Mouse (Mus musculus) retina, postnatal 1 day (tissue): Measurements from ENCODE around the gene Cdk1.
"Not testable (repeated sequence)": the region's sequence is repeated elsewhere in the genome, so short reads cannot be mapped to it uniquely, and the experiment has no call there.

ENCODE experiments used
- DNase-seq: peaks from one replicate; pipeline ENCODE4 v3.0.0-alpha.2; 2012

Cdk1 gene

DNA sequence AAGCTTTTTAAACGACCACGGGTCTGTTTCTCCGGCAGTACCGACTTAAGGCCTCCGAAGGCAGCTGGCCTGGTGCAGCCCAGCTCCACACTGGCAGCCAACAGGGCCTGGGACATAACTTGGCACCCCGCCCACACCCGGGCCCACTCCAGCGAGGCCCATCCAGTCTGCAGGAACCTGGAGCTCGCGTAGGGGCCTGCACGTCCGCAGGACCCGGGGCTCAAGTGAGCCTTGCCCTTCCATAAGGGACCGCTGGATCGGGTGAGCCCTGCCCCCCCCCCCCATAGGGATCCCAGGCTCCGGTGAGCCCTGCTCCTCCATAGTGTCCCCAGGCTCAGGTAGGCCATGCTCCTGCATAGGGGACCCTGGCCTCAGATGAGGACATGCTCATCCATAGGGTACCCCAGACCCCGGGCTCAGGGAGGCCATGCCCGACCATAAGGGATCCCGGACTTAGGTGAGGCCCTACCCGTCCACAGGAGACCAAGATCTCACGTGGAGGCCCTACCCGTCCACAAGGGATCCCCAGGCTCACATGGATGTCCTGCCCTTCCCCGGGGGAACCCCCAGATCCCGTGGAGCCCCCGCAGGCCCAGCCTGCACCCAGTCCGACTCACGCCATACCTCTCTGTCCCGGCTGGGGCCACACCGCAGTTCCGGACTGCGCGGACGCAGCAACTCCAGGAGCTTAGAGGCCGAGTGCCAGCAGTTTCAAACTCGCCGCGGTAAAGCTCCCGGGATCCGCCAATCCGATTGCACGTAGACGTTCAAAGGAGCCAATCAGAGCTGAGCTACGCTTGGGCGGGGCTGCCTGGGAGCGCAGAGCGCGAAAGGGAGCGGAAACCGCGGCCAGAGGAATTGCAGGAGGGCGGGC, at the start of gene Cdk1:
Cdk1 (minus strand) TSS at position 727 of the 874 bp plus-strand sequence.
- peak; percentile 99 for DNase-seq

DNA sequence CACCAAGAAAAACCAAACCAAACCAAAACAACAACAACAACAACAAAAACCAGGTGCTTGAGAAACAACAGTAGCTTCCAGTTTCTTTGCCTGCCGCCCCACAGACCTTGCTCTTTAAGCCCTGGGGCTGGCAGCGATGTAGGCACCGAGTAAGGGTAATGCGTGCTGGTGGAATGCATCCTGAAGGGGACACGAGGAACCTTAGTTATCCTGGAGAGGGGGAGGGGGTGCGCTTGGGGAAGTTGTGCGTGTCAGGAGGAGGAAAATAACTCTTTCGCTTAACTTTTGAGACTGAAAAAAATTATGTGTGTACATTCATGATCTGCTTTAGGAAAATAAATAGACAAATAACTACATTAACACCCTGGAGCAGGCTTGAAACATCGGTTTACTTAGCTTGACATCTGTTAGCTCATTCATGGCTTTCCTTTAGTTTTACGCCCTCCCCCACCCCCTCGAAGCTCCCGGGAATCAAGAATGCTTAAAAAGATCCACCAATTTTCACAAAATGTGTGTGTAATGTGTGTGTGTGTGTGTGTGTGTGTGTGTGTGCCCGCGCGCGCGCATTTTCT, 47.2 kb upstream of the Cdk1 start:
- DNase-seq: peak; percentile 64

DNA sequence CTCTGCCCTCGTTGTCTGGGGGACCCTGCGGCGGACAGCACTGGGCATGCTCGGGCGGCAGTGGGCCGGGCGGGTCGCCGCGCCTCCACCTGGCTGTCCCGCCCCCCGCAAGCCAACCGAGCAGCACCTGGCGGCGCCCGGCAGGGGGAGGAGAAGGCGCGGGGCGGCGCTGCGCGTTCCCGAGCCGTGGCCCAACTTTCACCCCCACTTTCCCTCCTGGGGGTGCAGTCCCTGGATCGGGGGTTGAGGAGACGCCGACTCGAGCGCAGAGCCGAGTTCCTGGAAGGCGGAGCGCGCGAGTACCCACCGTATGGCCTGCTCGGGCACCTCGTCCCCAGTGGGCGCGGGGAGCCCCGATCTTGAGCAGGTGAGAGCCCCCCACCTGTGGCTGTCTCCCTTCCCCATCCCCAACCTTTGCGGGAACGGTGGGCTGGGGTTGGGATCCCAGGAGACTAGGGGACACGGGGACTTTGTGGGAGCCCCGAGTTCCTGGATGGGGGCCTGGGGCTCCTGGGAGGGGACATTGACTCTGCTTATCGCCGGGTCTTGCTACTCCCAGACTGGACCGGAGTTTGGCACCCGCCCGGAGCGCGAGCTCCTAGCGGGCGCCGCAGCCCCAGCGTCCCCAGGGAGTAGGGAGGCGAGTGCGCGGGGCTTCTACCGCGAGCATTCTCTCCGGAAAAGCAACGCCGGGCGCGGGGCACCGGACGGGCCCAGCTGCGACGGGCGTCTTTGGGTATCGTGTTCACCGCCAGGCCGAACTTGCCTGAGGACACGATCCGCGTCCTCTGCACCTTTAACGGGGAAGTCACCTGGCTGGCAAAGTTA, 46.2 kb upstream of the Cdk1 start, which contains the start of gene Ank3:
Ank3 (plus strand) TSS at position 11 of the 828 bp plus-strand sequence.
- DNase-seq: peak; percentile 80

DNA sequence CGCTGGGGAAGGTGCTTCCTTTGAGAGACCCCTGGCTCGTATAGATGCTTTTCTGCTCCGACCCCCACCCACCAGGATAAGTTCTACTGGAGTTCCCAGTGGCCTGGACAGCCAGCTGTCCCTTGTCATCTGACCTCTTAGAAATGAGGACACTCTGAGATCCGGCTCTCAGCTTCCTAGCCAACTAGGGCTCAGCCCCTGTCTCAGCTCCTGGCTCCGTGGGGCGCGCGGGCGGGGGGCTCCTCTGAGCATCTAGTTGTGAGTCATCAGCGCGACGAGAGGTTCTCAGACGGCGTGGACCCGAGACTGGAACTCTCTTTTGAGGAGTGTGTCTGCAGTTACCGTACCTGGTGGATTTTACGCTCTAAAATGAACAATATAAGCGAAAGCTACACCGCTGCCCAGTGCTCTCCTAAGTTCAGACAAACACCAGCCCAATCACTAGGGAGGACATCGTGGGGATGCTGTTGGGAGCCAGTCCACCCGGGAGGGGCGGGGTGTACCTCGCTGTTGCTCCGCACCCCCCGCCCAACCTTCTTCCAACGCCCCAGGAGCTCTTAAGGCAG, 45.5 kb upstream of the Cdk1 start:
- DNase-seq: peak; percentile 91

DNA sequence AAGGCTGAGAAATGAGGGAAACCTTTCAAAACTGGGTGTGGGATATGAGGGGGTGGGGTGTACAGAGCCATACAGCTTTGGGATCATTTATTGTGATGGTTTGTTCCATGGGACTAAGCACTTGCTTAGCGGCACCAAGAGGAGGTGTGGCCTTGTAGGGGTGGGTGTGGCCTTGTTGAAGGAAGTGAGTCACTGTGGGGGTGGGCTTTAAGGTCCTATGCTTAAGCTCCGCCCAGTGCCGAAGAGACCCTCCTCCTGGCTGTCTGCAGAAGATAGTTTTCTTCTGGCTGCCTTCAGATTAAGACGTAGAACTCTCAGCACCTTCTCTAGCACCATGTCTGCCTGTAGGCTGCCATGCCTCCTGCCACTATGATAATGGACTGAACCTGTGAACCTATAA, 36.8 kb upstream of the Cdk1 start:
- DNase-seq: no peak

DNA sequence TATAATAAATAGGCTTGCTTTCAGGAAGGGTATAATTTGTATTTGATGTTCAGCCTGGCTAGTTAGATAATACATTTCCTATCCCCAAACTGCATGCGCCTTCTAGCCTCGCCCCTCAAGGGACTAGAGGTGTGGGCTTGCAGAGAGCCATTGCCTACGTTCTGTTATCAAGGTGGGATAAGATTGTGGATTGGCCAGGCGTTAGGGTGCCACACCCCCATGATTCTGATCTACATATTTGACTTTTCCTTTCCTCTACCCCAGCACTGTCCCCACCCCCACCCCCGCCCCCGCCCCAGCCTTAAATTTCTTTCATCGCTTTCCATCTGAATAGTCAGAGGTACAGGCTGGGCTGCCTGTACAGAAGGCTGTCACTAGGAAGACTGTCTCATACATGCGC, 34.0 kb upstream of the Cdk1 start:
- no peak for DNase-seq

DNA sequence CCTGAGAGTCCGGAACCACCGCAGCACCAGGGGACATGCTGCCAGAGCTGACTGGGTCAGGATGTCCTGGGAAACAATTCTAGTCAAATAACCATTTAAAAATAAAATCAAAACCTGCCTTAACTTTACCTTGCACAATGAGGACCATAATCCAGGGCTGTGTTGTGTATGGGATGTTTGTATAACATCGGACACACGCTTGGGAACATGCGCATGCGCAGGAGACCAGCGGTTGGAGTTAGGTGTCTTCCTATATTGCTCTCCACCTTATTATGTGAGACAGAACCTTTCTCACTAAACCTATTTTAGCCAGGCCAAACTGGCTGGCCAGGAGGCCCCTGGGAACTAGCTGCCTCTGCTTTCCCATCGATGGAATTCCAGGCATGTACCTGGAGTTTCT, 32.4 kb upstream of the Cdk1 start:
- DNase-seq: peak; percentile 70

DNA sequence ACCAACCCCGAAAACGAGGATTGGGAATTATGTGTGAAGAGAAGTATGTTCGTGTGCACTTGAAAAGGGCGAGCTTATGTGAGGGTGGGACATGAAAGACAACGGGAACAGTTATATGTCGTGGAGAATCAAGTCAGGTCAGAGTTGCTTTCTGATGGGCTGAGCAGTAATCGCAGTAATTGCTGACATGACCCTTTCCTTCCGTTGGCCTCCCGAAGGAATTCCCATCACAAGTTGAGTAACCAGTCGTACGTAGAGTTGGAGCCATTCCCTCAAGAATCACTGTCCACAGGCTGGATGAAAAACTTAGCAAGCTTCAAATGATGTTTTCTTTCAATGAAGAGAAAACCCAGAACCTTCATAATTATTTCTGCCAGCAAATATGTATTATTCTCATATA, 31.9 kb upstream of the Cdk1 start:
- DNase-seq: peak; percentile 98

DNA sequence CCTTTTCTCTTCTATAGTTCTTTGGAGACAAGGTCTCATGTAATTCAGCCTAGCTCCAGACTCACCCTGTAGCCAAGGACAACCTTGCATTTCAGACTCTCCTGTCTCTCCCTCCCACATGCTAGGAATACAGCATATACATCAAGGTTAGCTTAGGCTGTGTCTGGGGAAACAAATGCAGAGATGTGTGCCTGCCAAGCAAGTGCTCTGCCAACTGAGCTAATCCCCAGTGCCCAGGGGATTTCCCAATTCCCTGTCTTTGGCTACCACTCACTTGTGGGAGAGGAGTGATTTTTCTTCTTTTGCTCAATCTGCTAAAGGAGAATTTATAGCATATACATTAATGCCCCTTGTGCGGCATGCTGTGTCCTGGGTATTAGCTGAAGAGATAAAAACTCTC, 30.4 kb upstream of the Cdk1 start:
- DNase-seq: no peak

DNA sequence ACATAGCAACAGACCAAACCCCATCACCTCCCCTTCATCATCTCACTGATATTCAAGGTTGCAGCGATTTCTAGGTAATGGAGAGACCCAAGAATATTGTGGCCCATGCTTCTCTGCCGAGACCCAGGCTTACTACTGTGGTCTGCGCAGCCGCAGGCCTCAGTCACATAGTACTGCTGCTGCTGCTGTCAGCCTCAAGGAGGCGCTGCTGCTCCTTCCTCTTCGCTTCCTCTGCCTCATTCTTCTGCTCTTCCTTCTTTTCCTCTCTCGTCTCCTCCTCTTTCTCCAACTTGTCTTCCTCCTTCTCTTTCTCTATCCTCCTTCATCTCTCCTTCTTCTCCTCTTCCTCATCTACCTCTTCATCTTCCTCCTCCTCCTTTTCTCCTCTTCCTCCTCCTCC, 22.4 kb upstream of the Cdk1 start:
- peak; percentile 61 for DNase-seq

DNA sequence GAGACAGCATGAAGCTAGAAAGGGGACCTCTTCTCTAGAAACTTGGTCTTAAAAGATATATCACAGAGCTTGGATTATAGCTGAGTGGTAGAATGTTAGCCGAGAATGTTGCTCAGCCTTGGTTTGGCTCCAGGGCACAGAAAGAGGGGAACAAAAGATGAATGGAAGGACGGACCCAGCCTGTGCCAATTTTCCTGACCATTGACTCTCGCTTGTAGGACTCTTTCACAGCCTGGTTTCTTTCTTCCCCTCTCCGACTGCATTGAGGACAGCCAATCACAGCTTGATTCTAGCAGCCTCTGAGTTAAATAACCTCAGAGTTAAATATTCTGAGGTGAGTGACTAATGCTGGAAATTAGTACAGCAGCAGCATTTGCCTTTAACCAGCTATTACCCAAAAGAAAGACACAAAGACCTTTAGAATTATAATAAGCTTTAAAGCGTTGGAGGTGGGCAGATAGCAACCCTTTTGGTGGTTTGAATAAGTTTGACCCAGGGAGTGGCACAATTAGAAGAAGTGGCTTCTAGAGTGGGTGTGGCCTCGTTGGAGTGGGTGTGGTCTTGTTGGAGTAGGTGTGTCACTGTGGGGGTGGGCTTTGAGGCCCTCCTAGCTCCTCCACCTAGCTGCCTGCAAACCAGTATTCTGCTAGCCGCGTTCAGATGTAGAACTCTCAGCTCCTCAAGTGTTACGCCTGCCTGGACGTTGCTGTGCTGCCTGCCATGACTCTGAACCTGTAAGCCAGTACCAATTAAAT, 21.2 kb upstream of the Cdk1 start:
- DNase-seq: no peak

DNA sequence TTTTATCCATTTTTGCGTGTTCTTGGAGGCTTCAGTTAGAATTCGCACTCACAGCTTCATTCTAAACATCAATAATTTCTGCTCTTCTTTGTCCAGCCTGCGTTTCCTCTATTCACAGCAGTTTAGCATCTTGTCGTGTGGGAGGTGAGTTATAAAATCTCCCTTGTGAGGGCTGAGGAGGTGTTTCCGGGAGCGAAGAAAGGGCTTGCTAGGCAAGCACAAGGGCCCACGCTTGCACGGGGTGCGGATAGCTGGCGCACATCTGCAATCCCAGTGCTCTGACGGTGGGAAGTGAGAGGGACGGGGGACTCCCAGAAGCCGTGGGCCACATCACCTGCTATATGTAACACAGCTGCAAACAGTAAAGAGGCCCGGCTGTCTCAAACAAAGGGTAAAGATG, 19.3 kb upstream of the Cdk1 start:
- no peak for DNase-seq

DNA sequence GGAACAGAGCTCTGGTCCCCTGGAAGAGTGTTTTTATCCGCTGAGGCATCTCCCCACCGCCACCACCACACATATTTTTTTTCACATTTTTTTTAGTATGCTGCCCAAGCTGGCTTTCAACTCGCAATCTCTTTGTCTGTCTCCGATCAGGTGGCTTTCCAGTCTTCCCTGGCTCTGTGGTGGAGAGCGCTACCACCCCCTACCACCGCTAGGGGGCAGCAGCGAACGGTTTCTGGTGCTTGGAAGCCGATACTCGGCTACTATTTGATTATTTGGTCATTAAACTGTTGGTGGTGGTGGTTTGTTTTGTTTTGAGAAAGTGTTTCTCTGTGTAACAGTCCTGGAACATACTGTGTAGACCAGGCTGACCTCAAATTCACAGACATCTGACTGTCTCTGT, 18.7 kb upstream of the Cdk1 start:
- peak; percentile 76 for DNase-seq

DNA sequence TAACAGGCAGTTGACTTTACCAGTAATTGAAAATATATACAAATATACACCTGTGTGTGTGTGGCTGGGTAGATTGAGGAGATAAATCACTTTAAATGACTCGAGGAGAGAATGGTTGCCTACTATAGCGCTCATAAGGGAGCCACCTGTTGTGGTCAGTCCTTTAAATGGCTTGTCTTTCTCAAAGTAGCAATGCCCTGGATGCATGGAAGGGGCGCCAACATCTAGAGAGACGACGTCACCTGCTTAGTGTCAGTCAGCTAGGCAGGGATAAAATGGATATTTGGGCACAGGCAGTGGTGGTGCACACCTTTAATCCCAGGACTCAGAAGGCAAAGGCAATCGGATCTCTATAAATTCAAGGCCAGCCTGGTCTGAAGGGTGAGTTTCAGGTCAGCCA, 16.6 kb upstream of the Cdk1 start:
- DNase-seq: no peak

DNA sequence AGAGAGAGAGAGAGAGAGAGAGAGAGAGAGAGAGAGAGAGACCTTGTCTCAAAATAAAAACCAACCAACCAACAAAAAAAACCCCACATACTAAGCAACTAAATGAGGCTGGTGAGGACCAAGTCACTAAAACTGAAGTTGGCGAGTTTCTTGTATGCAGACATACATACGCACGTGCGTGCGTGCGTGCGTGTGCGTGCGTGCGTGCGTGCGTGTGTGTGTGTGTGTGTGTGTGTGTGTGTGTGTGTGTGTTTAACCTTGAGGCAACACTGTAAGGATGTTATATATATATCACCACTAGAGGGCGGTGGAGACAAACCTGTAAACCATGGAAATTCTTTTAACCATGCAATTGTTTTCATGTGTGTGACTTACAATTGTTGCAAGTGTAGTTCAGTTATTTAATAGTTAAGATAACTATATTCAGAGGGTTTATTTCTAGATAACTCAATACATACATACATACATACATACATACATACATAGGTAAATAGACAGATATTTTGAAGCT, 14.2 kb upstream of the Cdk1 start:
- peak; percentile 77 for DNase-seq

DNA sequence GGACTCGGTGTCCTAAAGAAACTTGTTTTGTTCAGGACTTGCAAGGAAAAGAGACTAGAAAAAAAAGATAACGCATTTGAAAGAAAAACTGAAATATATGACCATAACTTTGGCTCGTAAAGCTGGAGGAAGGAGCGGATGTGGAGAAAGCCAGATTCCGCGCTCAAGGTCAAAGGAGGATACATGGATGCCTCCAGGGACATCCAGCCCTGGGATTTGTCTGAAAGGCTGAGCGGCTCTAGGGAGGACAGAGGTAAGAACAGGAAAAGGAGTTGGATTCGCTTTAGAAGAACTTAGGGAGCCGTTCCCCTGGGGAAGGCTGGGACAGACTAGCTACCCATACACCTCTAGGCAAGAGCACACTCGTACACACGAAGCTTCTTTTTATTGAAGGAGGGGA, 13.5 kb upstream of the Cdk1 start:
- DNase-seq: no peak

DNA sequence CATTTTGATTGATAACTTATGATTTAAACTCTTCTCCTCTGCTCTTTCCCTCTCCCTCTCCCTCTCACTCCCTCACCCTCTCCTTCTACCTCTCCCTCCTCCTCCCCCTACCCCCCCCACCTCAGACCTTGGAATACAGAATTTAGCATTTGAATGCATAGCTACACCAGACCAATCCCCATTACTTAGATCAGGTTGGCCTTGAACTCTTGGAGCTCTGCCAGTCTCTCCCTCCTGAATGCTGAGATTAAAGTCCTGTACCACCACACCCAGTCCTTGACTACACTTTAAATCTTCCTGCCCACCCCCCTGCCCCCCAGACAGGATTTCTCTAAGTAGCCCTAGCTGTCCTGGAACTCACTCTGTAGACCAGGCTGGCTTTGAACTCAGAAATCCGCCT, 6.9 kb upstream of the Cdk1 start:
- DNase-seq: no peak

DNA sequence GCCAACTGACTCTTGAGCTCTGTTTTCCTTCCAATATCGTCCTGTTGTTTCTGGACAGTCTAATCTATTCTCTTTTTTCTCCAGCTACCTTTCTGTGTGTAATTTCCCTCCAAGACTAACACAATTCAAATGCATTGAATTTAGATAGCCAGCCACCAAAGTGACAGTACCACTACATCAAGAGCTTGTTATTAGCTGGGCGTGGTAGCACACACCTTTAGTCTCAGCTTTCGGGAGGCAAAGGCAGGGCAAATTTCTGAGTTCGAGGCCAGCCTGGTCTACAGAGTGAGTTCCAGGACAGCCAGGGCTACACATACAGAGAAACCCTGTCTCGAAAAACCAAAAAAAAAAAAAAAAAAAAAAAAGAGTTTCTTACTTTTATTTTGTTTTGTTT, 345 bp upstream of the Cdk1 start:
- not testable (repeated sequence) for DNase-seq

DNA sequence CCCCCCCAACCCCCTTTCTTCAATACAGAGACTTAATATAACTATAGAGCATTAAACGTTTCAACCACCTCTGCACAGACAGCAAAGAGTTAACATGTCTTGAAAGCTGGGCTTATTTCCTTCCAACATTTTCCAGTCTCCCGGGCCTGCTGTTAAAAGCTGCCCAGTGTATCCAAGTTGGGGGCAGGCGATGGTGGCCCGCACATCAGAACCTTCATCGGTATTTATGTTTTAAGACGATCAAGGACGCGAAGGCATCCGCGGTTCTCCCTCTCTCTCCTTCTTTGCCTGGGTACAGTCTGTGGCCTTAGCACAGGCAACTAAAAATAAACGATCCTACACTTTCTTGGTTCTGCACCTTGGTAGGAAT, 911 bp downstream of the Cdk1 start:
- DNase-seq: no peak

DNA sequence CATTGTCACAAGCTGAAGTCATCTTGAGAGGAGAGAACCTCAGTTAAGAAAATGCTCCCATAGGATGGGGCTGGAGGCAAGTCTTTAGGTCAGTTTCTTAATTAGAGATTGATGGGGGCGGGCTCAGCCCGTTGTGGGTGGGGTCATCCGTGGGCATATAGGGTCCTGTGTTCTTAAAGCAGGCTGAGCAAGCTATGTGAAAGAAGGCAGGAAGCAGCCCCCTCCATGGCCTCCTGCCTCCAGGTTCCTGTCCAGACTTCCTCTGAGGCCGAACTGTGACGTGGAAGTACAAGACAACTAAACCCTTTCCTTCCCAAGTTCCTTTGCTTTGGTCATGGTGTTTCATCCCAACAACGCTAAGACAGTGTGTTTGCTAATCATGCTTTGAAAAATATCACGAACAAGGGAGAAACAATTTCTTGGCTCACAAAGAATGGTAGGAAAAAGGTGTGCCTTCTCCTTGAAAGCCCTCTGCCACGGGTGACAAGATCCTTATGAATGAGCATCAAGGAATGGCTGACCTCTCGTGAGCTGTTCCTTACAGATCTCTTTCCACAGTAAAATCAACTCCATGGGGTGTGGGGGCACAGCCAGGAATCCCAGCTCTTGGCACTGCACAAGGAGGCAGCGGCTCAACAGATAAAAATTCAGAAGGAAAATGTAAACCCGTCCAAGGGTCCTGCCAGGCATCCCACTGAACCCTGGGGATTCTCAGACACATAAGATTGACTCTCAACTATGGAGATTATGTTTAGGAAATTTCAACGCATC, 1.5 kb downstream of the Cdk1 start:
- DNase-seq: no peak

DNA sequence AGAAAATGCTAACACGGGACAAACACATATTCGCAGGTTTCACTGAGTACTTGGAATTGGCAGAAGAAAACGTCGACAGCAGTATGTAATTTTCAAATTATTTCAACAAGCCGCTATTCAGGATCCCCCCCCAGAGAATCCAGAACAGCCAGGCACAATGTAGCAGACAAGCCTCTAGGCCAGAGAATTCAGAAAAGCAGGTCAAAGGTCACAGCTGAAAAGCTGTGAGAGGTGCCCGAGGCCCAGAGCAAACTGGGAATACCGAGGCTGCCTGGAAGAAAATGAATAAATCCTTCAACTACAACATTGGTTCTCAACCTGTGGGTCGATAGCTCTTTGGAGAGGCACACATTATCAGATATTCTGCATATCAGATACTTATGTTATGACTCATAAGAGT, 4.5 kb downstream of the Cdk1 start:
- no peak for DNase-seq

DNA sequence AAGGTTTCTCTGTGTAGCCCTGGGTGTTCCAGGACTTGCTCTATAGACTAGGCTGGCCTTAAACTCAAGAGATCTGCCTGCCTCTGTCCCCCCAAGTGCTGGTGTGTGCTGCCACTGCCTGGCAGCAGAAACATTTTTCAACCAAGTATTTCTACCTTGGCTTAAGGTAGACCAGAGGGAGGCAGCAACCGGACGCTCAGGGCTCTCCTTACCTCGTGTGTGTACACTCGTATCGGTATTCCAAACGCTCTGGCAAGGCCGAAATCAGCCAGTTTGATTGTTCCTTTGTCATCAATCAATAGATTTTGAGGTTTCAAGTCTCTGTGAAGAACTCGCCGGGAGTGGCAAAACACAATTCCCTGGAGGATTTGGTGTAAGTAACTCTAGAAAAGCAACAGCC, 10.4 kb downstream of the Cdk1 start:
- DNase-seq: no peak
